Mouse (Mus musculus): ENCODE data around the gene Wdr46. TPM values are rescaled to one million over a fixed set of nuclear protein-coding genes. Genes with fewer than 3 reads are reported as not detected.

Gene Wdr46
- total and polyA plus RNA-seq, 3 experiments, result 39.8 to 72.4 (median 49.7) TPM

DNA sequence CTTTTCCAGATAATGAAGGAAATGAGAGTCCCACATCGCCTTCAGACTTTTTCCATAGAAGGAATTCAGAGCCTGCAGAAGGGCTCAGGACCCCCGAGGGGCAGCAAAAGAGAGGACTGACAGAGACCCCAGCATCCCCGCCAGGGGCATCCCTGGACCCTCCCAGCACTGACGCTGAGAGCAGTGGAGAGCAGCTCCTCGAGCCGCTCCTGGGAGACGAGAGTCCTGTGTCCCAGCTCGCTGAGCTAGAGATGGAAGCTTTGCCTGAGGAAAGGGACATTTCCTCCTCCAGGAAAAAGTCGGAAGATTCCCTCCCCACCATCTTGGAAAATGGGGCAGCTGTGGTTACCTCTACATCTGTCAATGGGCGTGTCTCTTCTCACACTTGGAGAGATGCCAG, 27.2 kb upstream of the Wdr46 start:
- H3K36me3 ChIP-seq (replicated peaks in 1 of 2; ENCODE audit: control insufficient read depth in 1 of 2, insufficient read depth in 1 of 2, low read length in 1 of 2), result peaks cover 49 to 58% of the 10 kb centered on the region in 2 experiments
- no peak for TF ChIP-seq TBP (conservative IDR thresholded peaks at IDR 0.05; ENCODE audit: low read depth, low read length)
- TF ChIP-seq SIN3A (IDR thresholded peaks at IDR 0.05; ENCODE audit: low read length), result no peak
- TF ChIP-seq KAT2A (IDR thresholded peaks at IDR 0.05; ENCODE audit: insufficient replicate concordance, low read length), result no peak
- TF ChIP-seq JUN (IDR thresholded peaks at IDR 0.05; ENCODE audit: insufficient read depth, low read depth, low read length), result no peak
- TF ChIP-seq MEF2A (IDR thresholded peaks at IDR 0.05; ENCODE audit: borderline replicate concordance, low read depth, low read length), result no peak
- TF ChIP-seq POLR2A (IDR thresholded peaks at IDR 0.05; ENCODE audit: low read depth, low read length), result no peak
- no peak for TF ChIP-seq SMC3 (IDR thresholded peaks at IDR 0.05; ENCODE audit: low read depth, low read length)
- TF ChIP-seq JUND (conservative IDR thresholded peaks at IDR 0.05; ENCODE audit: low read depth, low read length), result no peak
- no peak for TF ChIP-seq CTCF (conservative IDR thresholded peaks at IDR 0.05 in 1 of 2, IDR thresholded peaks at IDR 0.05 in 1 of 2; ENCODE audit: low read depth in 2 of 2, low read length in 2 of 2)
- TF ChIP-seq EP300 (IDR thresholded peaks at IDR 0.05; ENCODE audit: low read length), result no peak
- H3K4me2 ChIP-seq (ENCODE audit: insufficient read depth, low read depth, poor library complexity, severe bottlenecking), result no peak overlapping the region
- H3K4me3 ChIP-seq (replicated peaks in 1 of 3; ENCODE audit: low read depth in 2 of 3, low read length in 2 of 3, poor library complexity in 1 of 3), result no peak overlapping the region
- DNase-seq (ENCODE audit: extremely low read depth), result no peak
- H3K9ac ChIP-seq (ENCODE audit: insufficient read depth, low read depth), result no peak overlapping the region
- H3K27ac ChIP-seq (ENCODE audit: insufficient read depth, low read depth), result no peak overlapping the region
- H3K79me2 ChIP-seq (replicated peaks; ENCODE audit: control insufficient read depth, extremely low read depth, insufficient read depth, poor library complexity, severe bottlenecking), result peaks cover 12% of the 10 kb centered on the region; the same call in 1 of the 2 replicates
- H3K27me3 ChIP-seq (replicated peaks), result no peaks in the 10 kb centered on the region
- dilution Hi-C loops (cut with MboI; ENCODE audit: extremely low pct_ligation_motif_present, extremely low pct_unique_long_range_greater_than_20kb, low sequenced_read_pairs), result no loop called here
- in situ Hi-C loops (cut with MboI; ENCODE audit: low pct_ligation_motif_present, low pct_unique_long_range_greater_than_20kb, low sequenced_read_pairs), result no loop called here
- peaks cover 6% of the 10 kb centered on the region for H3K9me3 ChIP-seq (replicated peaks; ENCODE audit: low read length)
- H3K4me1 ChIP-seq (ENCODE audit: control insufficient read depth in 1 of 2, insufficient read depth in 2 of 2), result peaks cover 20 to 48% of the 10 kb centered on the region in 2 experiments

DNA sequence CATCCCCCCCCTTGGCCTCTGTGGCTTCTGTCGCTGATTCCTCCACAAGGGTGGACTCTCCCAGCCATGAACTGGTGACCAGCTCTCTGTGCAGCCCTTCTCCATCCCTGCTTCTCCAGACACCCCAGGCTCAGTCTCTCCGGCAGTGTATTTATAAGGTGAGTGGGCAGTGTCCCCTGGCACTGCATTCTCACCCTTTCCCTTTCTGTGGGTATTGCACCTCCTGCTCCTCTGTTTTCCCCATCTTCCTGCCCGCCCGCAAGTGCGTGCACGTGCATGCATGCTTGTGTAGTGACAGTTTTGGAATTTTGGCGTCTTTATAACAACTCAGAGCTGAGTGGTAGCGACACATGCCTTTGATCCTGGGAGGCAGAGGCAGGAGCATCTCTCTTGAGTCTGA, 26.6 kb upstream of the Wdr46 start:
- in situ Hi-C loops (cut with MboI; ENCODE audit: low pct_ligation_motif_present, low pct_unique_long_range_greater_than_20kb, low sequenced_read_pairs) (no loop called here), dilution Hi-C loops (cut with MboI; ENCODE audit: extremely low pct_ligation_motif_present, extremely low pct_unique_long_range_greater_than_20kb, low sequenced_read_pairs) (no loop called here)
- peaks cover 25 to 54% of the 10 kb centered on the region in 2 experiments for H3K4me1 ChIP-seq (ENCODE audit: control insufficient read depth in 1 of 2, insufficient read depth in 2 of 2)
- no peaks in the 10 kb centered on the region for H3K27me3 ChIP-seq (replicated peaks)
- peaks cover 49 to 61% of the 10 kb centered on the region in 2 experiments for H3K36me3 ChIP-seq (replicated peaks in 1 of 2; ENCODE audit: control insufficient read depth in 1 of 2, insufficient read depth in 1 of 2, low read length in 1 of 2)
- no peak overlapping the region for H3K9ac ChIP-seq (ENCODE audit: insufficient read depth, low read depth)
- peaks cover 6% of the 10 kb centered on the region for H3K9me3 ChIP-seq (replicated peaks; ENCODE audit: low read length)
- no peak for DNase-seq (ENCODE audit: extremely low read depth)
- H3K79me2 ChIP-seq (replicated peaks; ENCODE audit: control insufficient read depth, extremely low read depth, insufficient read depth, poor library complexity, severe bottlenecking), result peaks cover 12% of the 10 kb centered on the region; the same call in 1 of the 2 replicates
- H3K4me3 ChIP-seq (replicated peaks in 1 of 3; ENCODE audit: low read depth in 2 of 3, low read length in 2 of 3, poor library complexity in 1 of 3), result no peak overlapping the region
- H3K27ac ChIP-seq (ENCODE audit: insufficient read depth, low read depth), result no peak overlapping the region
- no peak overlapping the region for H3K4me2 ChIP-seq (ENCODE audit: insufficient read depth, low read depth, poor library complexity, severe bottlenecking)
- TF ChIP-seq POLR2A (IDR thresholded peaks at IDR 0.05; ENCODE audit: low read depth, low read length), result no peak
- no peak for TF ChIP-seq MAFK (IDR thresholded peaks at IDR 0.05; ENCODE audit: insufficient replicate concordance, low read length)
- TF ChIP-seq EP300 (IDR thresholded peaks at IDR 0.05; ENCODE audit: low read length), result no peak
- TF ChIP-seq SMC3 (IDR thresholded peaks at IDR 0.05; ENCODE audit: low read depth, low read length), result no peak
- no peak for TF ChIP-seq GABPA (IDR thresholded peaks at IDR 0.05; ENCODE audit: insufficient replicate concordance, low read depth, low read length)
- TF ChIP-seq UBTF (IDR thresholded peaks at IDR 0.05; ENCODE audit: low read depth, low read length), result no peak
- TF ChIP-seq SIN3A (IDR thresholded peaks at IDR 0.05; ENCODE audit: low read length), result no peak
- TF ChIP-seq KAT2A (IDR thresholded peaks at IDR 0.05; ENCODE audit: insufficient replicate concordance, low read length), result no peak
- no peak for TF ChIP-seq JUND (conservative IDR thresholded peaks at IDR 0.05; ENCODE audit: low read depth, low read length)
- TF ChIP-seq MAX (IDR thresholded peaks at IDR 0.05; ENCODE audit: low read length), result no peak
- no peak for TF ChIP-seq TBP (conservative IDR thresholded peaks at IDR 0.05; ENCODE audit: low read depth, low read length)
- TF ChIP-seq POLR2AphosphoS2 (IDR thresholded peaks at IDR 0.05; ENCODE audit: low read depth, low read length), result no peak
